Mouse (Mus musculus) splenic B cell, adult 2 months (primary cell): Measurements from ENCODE around the gene Ncl.

Experiments
- DNase-seq: peaks from one replicate; pipeline ENCODE4 v3.0.0-alpha.2; 2011; ENCODE audit warnings: low read depth, low spot score
- H3K27me3 ChIP-seq: 2 replicates; pipeline ENCODE4 v1.6.1; 2012; ENCODE audit warnings: mild to moderate bottlenecking, low read length, moderate library complexity, mixed read lengths; ENCODE audit not compliant: control insufficient read depth, poor library complexity, insufficient read depth, severe bottlenecking
- H3K36me3 ChIP-seq: 2 replicates; pipeline ENCODE4 v1.6.1; 2012; ENCODE audit warnings: mild to moderate bottlenecking, low read length, moderate library complexity, mixed read lengths; ENCODE audit not compliant: control insufficient read depth, poor library complexity, insufficient read depth, severe bottlenecking

Ncl gene

GRCm38 (mm10) chr1:86358906-86359797, at the start of gene Ncl:
TSS of gene Ncl (minus strand) at chr1:86359400.
- no peaks in the 10 kb centered on the region for H3K27me3 ChIP-seq
- DNase-seq: peak; percentile 99

GRCm38 (mm10) chr1:86408515-86408914, 49.3 kb upstream of the Ncl start:
- DNase-seq: no peak
- no peaks in the 10 kb centered on the region for H3K27me3 ChIP-seq
- no peaks in the 10 kb centered on the region for H3K36me3 ChIP-seq

More at GRCm38 (mm10) chr1:86358906-86359797, at the start of gene Ncl:
- H3K36me3 ChIP-seq: peaks cover 12% of the 10 kb centered on the region

GRCm38 (mm10) chr1:86406914-86407313, 47.7 kb upstream of the Ncl start:
- no peaks in the 10 kb centered on the region for H3K36me3 ChIP-seq
- DNase-seq: no peak
- no peaks in the 10 kb centered on the region for H3K27me3 ChIP-seq

- no peaks in the 10 kb centered on the region for H3K36me3 ChIP-seq
- no peaks in the 10 kb centered on the region for H3K27me3 ChIP-seq
- no peak for DNase-seq
Observed at GRCm38 (mm10) chr1:86406313-86406712, 47.1 kb upstream of the Ncl start.

GRCm38 (mm10) chr1:86404834-86405233, 45.6 kb upstream of the Ncl start:
- Histone ChIP-seq H3K36me3 (no peaks in the 10 kb centered on the region), H3K27me3 (no peaks in the 10 kb centered on the region)
- DNase-seq: peak; percentile 58

GRCm38 (mm10) chr1:86400096-86400754, 41.0 kb upstream of the Ncl start:
- DNase-seq: no peak
- no peaks in the 10 kb centered on the region for H3K27me3 ChIP-seq
- no peaks in the 10 kb centered on the region for H3K36me3 ChIP-seq

GRCm38 (mm10) chr1:86399322-86399721, 40.1 kb upstream of the Ncl start:
- H3K27me3 ChIP-seq: no peaks in the 10 kb centered on the region
- no peaks in the 10 kb centered on the region for H3K36me3 ChIP-seq
- DNase-seq: no peak

GRCm38 (mm10) chr1:86398222-86398621, 39.0 kb upstream of the Ncl start:
- no peaks in the 10 kb centered on the region for H3K27me3 ChIP-seq
- DNase-seq: peak; percentile 36
- no peaks in the 10 kb centered on the region for H3K36me3 ChIP-seq

- no peak for DNase-seq
- H3K36me3 ChIP-seq: no peaks in the 10 kb centered on the region
Observed at GRCm38 (mm10) chr1:86397621-86398020, 38.4 kb upstream of the Ncl start.

GRCm38 (mm10) chr1:86395897-86396296, 36.7 kb upstream of the Ncl start:
- H3K36me3 ChIP-seq: no peaks in the 10 kb centered on the region
- no peak for DNase-seq
- no peaks in the 10 kb centered on the region for H3K27me3 ChIP-seq

More at GRCm38 (mm10) chr1:86397621-86398020, 38.4 kb upstream of the Ncl start:
- no peaks in the 10 kb centered on the region for H3K27me3 ChIP-seq

- Histone ChIP-seq H3K27me3 (no peaks in the 10 kb centered on the region), H3K36me3 (no peaks in the 10 kb centered on the region)
- no peak for DNase-seq
Observed at GRCm38 (mm10) chr1:86394246-86394645, 35.0 kb upstream of the Ncl start.

GRCm38 (mm10) chr1:86393219-86393618, 34.0 kb upstream of the Ncl start:
- no peak for DNase-seq
- no peaks in the 10 kb centered on the region for H3K36me3 ChIP-seq

GRCm38 (mm10) chr1:86391425-86391824, 32.2 kb upstream of the Ncl start:
- Histone ChIP-seq H3K27me3 (no peaks in the 10 kb centered on the region), H3K36me3 (no peaks in the 10 kb centered on the region)
- DNase-seq: peak; percentile 26

More at GRCm38 (mm10) chr1:86393219-86393618, 34.0 kb upstream of the Ncl start:
- H3K27me3 ChIP-seq: no peaks in the 10 kb centered on the region

- Histone ChIP-seq H3K36me3 (no peaks in the 10 kb centered on the region), H3K27me3 (no peaks in the 10 kb centered on the region)
- DNase-seq: peak; percentile 82
Observed at GRCm38 (mm10) chr1:86389230-86389629, 30.0 kb upstream of the Ncl start.

GRCm38 (mm10) chr1:86381027-86381426, 21.8 kb upstream of the Ncl start:
- peak; percentile 79 for DNase-seq
- no peaks in the 10 kb centered on the region for H3K36me3 ChIP-seq
- H3K27me3 ChIP-seq: no peaks in the 10 kb centered on the region
